Mouse (Mus musculus) hindbrain, embryonic 12.5 days (tissue): ENCODE results near the gene Gm20388. TPM values are rescaled to one million over a fixed set of nuclear protein-coding genes. Genes with fewer than 3 reads are reported as not detected.

Experiments used
- ATAC-seq: fragments of 200-750 bp; cut with Nextera tagmentation; 2 replicates; pipeline ENCODE4 v1.8.0; 2017; ENCODE audit warnings: moderate TSS enrichment; ENCODE audit not compliant: low FRiP score
- H3K27ac ChIP-seq: fragments of 300-500 bp; sonication (generic); 2 replicates; pipeline ENCODE4 v1.5.1; 2016; ENCODE audit warnings: mild to moderate bottlenecking
- H3K27me3 ChIP-seq: fragments of 300-500 bp; sonication (generic); 2 replicates; pipeline ENCODE4 v1.6.1; 2016; ENCODE audit warnings: mild to moderate bottlenecking
- H3K36me3 ChIP-seq: fragments of 300-500 bp; sonication (generic); 2 replicates; pipeline ENCODE4 v1.6.1; 2016; ENCODE audit warnings: mild to moderate bottlenecking
- H3K4me1 ChIP-seq: fragments of 300-500 bp; sonication (generic); 2 replicates; pipeline ENCODE4 v1.6.1; 2016
- H3K4me2 ChIP-seq: fragments of 300-500 bp; sonication (generic); replicated peaks from 2 replicates; pipeline ENCODE4 v1.6.1; 2016; ENCODE audit warnings: mild to moderate bottlenecking
- H3K4me3 ChIP-seq: fragments of 300-500 bp; sonication (generic); 2 replicates; pipeline ENCODE4 v1.5.1; 2016; ENCODE audit warnings: mild to moderate bottlenecking
- H3K9ac ChIP-seq: fragments of 300-500 bp; sonication (generic); 2 replicates; pipeline ENCODE4 v1.6.1; 2016; ENCODE audit warnings: mild to moderate bottlenecking, moderate library complexity
- H3K9me3 ChIP-seq: fragments of 300-500 bp; sonication (generic); replicated peaks from 2 replicates; pipeline ENCODE4 v1.6.1; 2016; ENCODE audit warnings: mild to moderate bottlenecking
- WGBS: fragments of 180-500 bp; shearing (Covaris S2); methylation state at CpG from one replicate; pipeline ENCODE4 v1.1.7; 2016; 5-methylcytosine and 5-hydroxymethylcytosine counted together
- polyA plus RNA-seq: library from polyadenylated mRNA; unstranded; fragments of >200 nt; fragmentation: Nextera tagmentation; extraction: Ambion mirVana; gene quantifications from 2 replicates; pipeline ENCODE4 v1.2.1, GENCODE M21; 2016

Gene Gm20388
- polyA plus RNA-seq, 1 experiment from 2014 or later: not detected

- Histone ChIP-seq H3K4me1 (0 out of 2 replicates have a peak, but pooled peaks cover 9% of the 10 kb centered on the region), H3K4me3 (no peak overlapping the region), H3K36me3 (no peaks in the 10 kb centered on the region), H3K9ac (no peak overlapping the region), H3K9me3 (no peaks in the 10 kb centered on the region), H3K27me3 (no peaks in the 10 kb centered on the region; the same call in 1 of the 2 replicates), H3K27ac (no peak overlapping the region), H3K4me2 (no peak overlapping the region)
- WGBS: 56% methylated on average over 7 of the region's 7 CpGs
- ATAC-seq: no peak
Observed at GRCm38 (mm10) chr8:123683321-123683720, 3772.7 kb downstream of the Gm20388 start.

DNA sequence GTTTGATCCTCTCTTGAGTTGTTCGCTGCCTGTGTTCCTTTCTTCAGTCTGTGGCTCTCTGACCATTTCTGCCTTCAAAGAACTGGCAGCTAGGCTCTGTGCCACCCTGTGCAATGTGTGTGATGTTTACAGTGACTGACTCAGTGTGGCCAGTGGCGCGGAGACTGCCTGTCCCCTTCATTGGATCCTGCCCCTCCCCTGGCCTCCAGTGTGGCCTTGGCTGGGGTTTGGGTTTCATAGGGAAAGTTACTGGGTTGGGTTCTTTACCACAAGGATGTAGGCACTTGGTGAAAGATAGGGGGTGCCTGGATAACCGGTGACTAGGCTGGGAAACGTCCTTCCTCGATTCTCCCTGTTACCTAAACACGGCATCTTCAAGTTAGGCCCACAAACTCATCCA, 3774.2 kb downstream of the Gm20388 start:
- H3K4me1 ChIP-seq: 0 out of 2 replicates have a peak, but pooled peaks cover 9% of the 10 kb centered on the region
- no peak overlapping the region for H3K9ac ChIP-seq
- peak overlapping the region; percentile 64 for H3K27ac ChIP-seq
- no peaks in the 10 kb centered on the region for H3K9me3 ChIP-seq
- 86% methylated on average over 7 of the region's 7 CpGs for WGBS
- no peak overlapping the region for H3K4me3 ChIP-seq
- no peaks in the 10 kb centered on the region; the same call in 1 of the 2 replicates for H3K27me3 ChIP-seq
- H3K36me3 ChIP-seq: no peaks in the 10 kb centered on the region
- no peak for ATAC-seq
- no peak overlapping the region for H3K4me2 ChIP-seq

GRCm38 (mm10) chr8:123685477-123685876, 3774.8 kb downstream of the Gm20388 start:
- no peaks in the 10 kb centered on the region for H3K36me3 ChIP-seq
- no peak overlapping the region for H3K9ac ChIP-seq
- WGBS: 64% methylated on average over 4 of the region's 4 CpGs
- no peaks in the 10 kb centered on the region for H3K9me3 ChIP-seq
- no peak for ATAC-seq
- no peak overlapping the region for H3K4me3 ChIP-seq
- H3K4me2 ChIP-seq: no peak overlapping the region
- H3K27me3 ChIP-seq: no peaks in the 10 kb centered on the region; the same call in 1 of the 2 replicates
- H3K27ac ChIP-seq: peak overlapping the region; percentile 73
- H3K4me1 ChIP-seq: 0 out of 2 replicates have a peak, but pooled peaks cover 9% of the 10 kb centered on the region

- Histone ChIP-seq H3K9me3 (no peaks in the 10 kb centered on the region), H3K27ac (no peak overlapping the region), H3K4me3 (no peak overlapping the region), H3K9ac (no peak overlapping the region), H3K4me1 (0 out of 2 replicates have a peak, but pooled peaks cover 3% of the 10 kb centered on the region), H3K4me2 (no peak overlapping the region), H3K36me3 (no peaks in the 10 kb centered on the region), H3K27me3 (no peaks in the 10 kb centered on the region; the same call in 1 of the 2 replicates)
- ATAC-seq: no peak
- 69% methylated on average over 4 of the region's 4 CpGs for WGBS
Observed at GRCm38 (mm10) chr8:123687826-123688225, 3777.2 kb downstream of the Gm20388 start.

GRCm38 (mm10) chr8:123692165-123692962, 3781.7 kb downstream of the Gm20388 start:
- H3K4me3 ChIP-seq: no peak overlapping the region
- H3K9me3 ChIP-seq: no peaks in the 10 kb centered on the region
- no peaks in the 10 kb centered on the region for H3K4me1 ChIP-seq
- H3K27me3 ChIP-seq: no peaks in the 10 kb centered on the region; the same call in 1 of the 2 replicates
- no peak overlapping the region for H3K9ac ChIP-seq
- WGBS: 88% methylated on average over 10 of the region's 10 CpGs
- H3K27ac ChIP-seq: no peak overlapping the region
- no peaks in the 10 kb centered on the region for H3K36me3 ChIP-seq
- no peak for ATAC-seq
- no peak overlapping the region for H3K4me2 ChIP-seq

GRCm38 (mm10) chr8:123696167-123696566, 3785.5 kb downstream of the Gm20388 start:
- H3K4me1 ChIP-seq: peaks cover 9% of the 10 kb centered on the region
- no peak for ATAC-seq

GRCm38 (mm10) chr8:123697329-123697728, 3786.7 kb downstream of the Gm20388 start:
- Histone ChIP-seq H3K9ac (no peak overlapping the region), H3K27me3 (no peaks in the 10 kb centered on the region), H3K4me1 (peaks cover 12% of the 10 kb centered on the region), H3K4me2 (no peak overlapping the region), H3K36me3 (no peaks in the 10 kb centered on the region), H3K27ac (no peak overlapping the region), H3K9me3 (no peaks in the 10 kb centered on the region), H3K4me3 (no peak overlapping the region)
- WGBS: 65% methylated on average over 5 of the region's 5 CpGs
- ATAC-seq: no peak

More at GRCm38 (mm10) chr8:123696167-123696566, 3785.5 kb downstream of the Gm20388 start:
- H3K4me2 ChIP-seq: no peak overlapping the region
- H3K9me3 ChIP-seq: no peaks in the 10 kb centered on the region
- H3K27ac ChIP-seq: no peak overlapping the region
- 77% methylated on average over 9 of the region's 9 CpGs for WGBS
- H3K27me3 ChIP-seq: no peaks in the 10 kb centered on the region
- H3K4me3 ChIP-seq: no peak overlapping the region
- no peaks in the 10 kb centered on the region for H3K36me3 ChIP-seq
- no peak overlapping the region for H3K9ac ChIP-seq

DNA sequence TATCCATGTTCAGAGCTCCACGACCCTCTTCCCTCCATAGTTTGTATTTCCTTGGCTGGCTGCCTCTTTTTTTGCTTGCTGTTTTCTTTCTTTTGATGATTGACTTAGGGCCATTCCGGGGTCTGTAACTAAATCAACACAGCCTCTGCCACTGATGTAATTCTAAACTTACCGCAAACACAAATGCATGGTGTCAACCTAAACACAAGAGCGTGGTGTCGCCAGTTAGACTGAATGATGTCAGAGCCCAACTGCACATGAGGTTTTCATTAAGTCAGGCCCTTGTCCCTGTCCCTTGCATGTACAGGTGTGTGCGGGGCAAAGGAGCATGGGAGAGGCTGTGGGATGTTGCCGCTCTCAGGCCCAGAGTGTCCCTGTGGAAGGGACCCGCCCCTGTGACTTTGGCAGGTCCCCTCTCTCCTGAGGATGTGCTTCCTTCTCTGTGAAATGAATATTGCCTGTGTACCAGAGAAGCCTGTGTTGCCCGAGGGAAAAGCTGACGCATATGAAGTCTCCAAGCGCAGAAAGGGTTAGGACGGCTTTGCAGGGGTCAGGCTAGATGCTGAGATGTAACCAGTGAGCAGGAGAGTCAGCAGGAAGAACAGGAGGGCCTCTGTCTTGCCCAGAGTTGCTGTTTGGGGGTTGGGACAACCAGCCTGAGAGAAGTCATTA, 3789.9 kb downstream of the Gm20388 start:
- Histone ChIP-seq H3K4me1 (peaks cover 12% of the 10 kb centered on the region), H3K9me3 (no peaks in the 10 kb centered on the region), H3K4me2 (no peak overlapping the region), H3K36me3 (no peaks in the 10 kb centered on the region), H3K9ac (no peak overlapping the region), H3K4me3 (no peak overlapping the region), H3K27ac (no peak overlapping the region), H3K27me3 (no peaks in the 10 kb centered on the region)
- ATAC-seq: no peak
- 55% methylated on average over 12 of the region's 12 CpGs for WGBS

DNA sequence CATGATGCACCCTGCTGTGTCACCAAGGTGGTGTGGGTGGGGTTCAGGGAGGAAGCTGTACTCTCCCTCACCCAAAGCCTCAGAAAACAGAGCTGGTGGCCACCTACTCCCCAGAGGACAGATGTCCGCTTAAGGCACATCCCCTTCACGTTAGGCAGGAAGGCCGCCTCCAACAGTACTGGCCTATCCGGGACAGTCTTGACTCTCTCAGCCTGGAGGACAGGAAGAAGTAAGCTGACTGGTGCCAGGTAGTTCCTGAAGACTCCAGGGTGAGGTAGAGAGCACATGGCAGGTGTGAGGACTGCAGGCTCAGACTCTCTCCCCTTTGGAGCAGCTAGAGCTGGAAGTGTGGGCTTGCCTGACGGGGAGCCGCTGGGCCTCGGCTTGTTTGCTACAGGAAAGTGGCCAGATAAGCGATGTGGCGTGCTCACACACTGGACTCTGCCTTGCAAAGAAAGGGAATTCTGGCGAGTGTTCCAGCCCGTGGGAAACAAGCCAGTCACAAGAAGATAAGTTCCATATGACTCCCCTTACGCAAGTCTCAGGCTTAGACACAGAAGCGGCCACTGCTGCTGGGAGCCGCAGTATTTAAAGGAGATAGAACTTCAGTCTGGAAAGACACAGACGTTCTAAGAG, 3791.4 kb downstream of the Gm20388 start:
- Histone ChIP-seq H3K9ac (no peak overlapping the region), H3K4me1 (peaks cover 12% of the 10 kb centered on the region), H3K9me3 (no peaks in the 10 kb centered on the region), H3K4me2 (no peak overlapping the region), H3K4me3 (no peak overlapping the region), H3K36me3 (no peaks in the 10 kb centered on the region), H3K27ac (no peak overlapping the region), H3K27me3 (no peaks in the 10 kb centered on the region)
- no peak for ATAC-seq
- WGBS: 74% methylated on average over 15 of the region's 15 CpGs

DNA sequence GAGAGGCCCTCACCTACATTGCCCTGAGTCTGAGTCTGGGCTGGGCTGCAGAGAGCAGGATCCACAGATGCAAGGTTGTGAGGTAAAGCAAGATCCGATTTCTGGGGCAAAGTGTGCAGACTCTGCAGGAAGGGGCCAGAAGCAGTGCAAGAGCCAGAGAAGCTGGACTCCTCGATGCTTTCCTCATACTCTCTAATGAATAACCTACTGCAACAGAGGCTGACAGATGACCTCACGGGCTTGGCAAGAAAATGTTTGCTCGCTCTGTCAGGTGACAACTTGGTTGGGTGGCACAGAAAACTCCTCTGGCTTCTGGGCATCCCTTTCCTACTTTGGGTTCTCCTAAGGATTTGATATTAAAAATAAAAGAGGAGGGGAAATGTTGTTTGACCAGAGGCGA, 3794.7 kb downstream of the Gm20388 start:
- ATAC-seq: no peak
- H3K36me3 ChIP-seq: no peaks in the 10 kb centered on the region
- 73% methylated on average over 5 of the region's 5 CpGs for WGBS
- H3K27me3 ChIP-seq: no peaks in the 10 kb centered on the region
- no peaks in the 10 kb centered on the region for H3K9me3 ChIP-seq
- H3K4me1 ChIP-seq: peaks cover 12% of the 10 kb centered on the region
- H3K9ac ChIP-seq: no peak overlapping the region
- no peak overlapping the region for H3K4me3 ChIP-seq
- H3K27ac ChIP-seq: no peak overlapping the region
- no peak overlapping the region for H3K4me2 ChIP-seq

DNA sequence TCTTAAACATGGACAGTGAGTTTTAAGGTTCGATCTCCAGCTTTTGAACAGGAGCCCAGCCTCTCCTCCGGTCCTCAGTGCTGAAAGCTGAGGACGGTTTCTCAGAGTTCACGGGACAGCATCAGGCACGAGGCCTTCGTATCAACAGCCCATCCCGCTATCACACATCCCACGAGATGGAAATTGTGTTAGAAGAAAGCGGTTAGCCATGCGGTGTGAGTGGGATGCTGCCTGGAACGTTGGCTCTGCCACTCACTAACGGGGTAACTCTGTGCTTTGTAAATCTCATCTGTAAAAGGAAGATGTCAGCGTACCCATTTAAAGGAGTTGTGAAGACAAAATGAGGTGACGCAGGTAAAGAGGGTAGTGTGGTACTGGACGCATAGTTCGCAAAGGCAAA, 3796.5 kb downstream of the Gm20388 start:
- WGBS: 91% methylated on average over 16 of the region's 16 CpGs
- Histone ChIP-seq H3K4me2 (no peak overlapping the region), H3K4me3 (no peak overlapping the region), H3K27ac (no peak overlapping the region), H3K27me3 (no peaks in the 10 kb centered on the region), H3K4me1 (peaks cover 4% of the 10 kb centered on the region; the same call in 1 of the 2 replicates), H3K9me3 (no peaks in the 10 kb centered on the region), H3K36me3 (no peaks in the 10 kb centered on the region), H3K9ac (no peak overlapping the region)
- ATAC-seq: no peak

DNA sequence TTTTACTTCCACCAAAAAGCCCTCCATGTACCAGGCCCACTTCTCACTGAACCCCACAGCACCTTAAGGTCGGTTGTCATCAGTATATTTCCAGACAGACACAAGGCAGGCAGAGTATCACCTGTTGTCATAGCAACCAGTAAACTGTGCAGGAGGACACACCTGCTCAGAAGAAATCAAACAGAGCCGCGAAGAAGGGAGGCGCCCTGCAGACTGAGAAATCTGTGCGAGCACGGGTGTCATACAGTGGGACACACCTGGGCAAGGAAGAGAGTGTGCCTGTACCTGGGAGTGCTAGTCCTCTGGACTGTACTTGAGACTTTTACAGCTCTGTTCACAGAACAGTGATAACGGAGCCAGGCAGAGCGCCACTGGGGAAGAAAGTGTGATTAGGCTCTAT, 3798.1 kb downstream of the Gm20388 start:
- peaks cover 5% of the 10 kb centered on the region; the same call in 1 of the 2 replicates for H3K4me1 ChIP-seq
- no peak overlapping the region for H3K4me3 ChIP-seq
- H3K9me3 ChIP-seq: no peaks in the 10 kb centered on the region
- WGBS: 85% methylated on average over 8 of the region's 8 CpGs
- no peaks in the 10 kb centered on the region for H3K36me3 ChIP-seq
- H3K27ac ChIP-seq: no peak overlapping the region
- no peaks in the 10 kb centered on the region for H3K27me3 ChIP-seq
- H3K9ac ChIP-seq: no peak overlapping the region
- ATAC-seq: no peak
- H3K4me2 ChIP-seq: no peak overlapping the region
